Mouse (Mus musculus): Measurements from ENCODE around the gene Tshz2. TPM values are rescaled to one million over a fixed set of nuclear protein-coding genes. Genes with fewer than 3 reads are reported as not detected.
"Not testable (repeated sequence)": the region's sequence is repeated elsewhere in the genome, so short reads cannot be mapped to it uniquely, and the experiment has no call there.

Gene Tshz2
- polyA plus RNA-seq, 2 experiments, result 0.43 to 1.5 TPM

GRCm38 (mm10) chr2:169849541-169849940 lies 216.7 kb downstream of the Tshz2 start:
- Histone ChIP-seq H3K36me3 (replicated peaks; ENCODE audit: control insufficient read depth, insufficient read depth, low read depth) (no peaks in the 10 kb centered on the region), H3K9me3 (ENCODE audit: control insufficient read depth, low read length) (no peaks in the 10 kb centered on the region), H3K4me2 (ENCODE audit: low read depth) (no peak overlapping the region), H3K4me3 (ENCODE audit: insufficient read depth in 1 of 2, low read depth in 2 of 2, low read length in 2 of 2) (no peak overlapping the region), H3K4me1 (replicated peaks; ENCODE audit: control insufficient read depth in 2 of 2, insufficient read depth in 2 of 2, low read length in 1 of 2) (no peaks in the 10 kb centered on the region), H3K9ac (replicated peaks) (no peak overlapping the region), H3K27ac (no peak overlapping the region), H3K27me3 (ENCODE audit: control insufficient read depth, insufficient read depth, low read length) (no peaks in the 10 kb centered on the region)
- no peak for DNase-seq (ENCODE audit: low read depth in 3 of 3, low spot score in 3 of 3)
- ATAC-seq (ENCODE audit: insufficient read depth), result no peak
- no peak for TF ChIP-seq CTCF (IDR thresholded peaks at IDR 0.05; ENCODE audit: low read depth)
- no peak for TF ChIP-seq EP300 (IDR thresholded peaks at IDR 0.05; ENCODE audit: low read depth)
- WGBS (ENCODE audit: insufficient replicate concordance), result 52% methylated on average over 3 of the region's 3 CpGs

DNA sequence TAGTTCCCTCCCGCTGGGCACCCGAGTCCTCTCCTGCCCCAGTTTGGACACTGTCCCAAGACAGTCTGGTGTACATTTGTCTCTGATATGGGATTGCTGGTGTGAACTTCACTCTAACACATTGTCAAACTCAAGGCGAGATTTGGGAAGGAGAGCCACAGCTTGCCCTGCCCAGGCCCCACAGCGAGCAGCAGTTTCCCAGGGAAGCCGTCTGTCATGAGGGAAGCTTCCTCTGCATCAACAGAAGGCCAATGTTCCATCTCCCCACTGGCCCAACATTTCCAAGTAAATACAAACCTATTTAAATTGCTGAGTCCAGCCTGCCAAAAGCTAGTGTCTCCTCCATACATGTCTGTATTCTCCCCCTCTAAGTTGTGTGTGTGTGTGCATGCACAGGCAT lies 218.8 kb downstream of the Tshz2 start:
- H3K9ac ChIP-seq (replicated peaks), result no peak overlapping the region
- no peak overlapping the region for H3K27ac ChIP-seq
- no peaks in the 10 kb centered on the region for H3K4me1 ChIP-seq (replicated peaks; ENCODE audit: control insufficient read depth in 2 of 2, insufficient read depth in 2 of 2, low read length in 1 of 2)
- TF ChIP-seq CTCF (IDR thresholded peaks at IDR 0.05; ENCODE audit: low read depth) (no peak), EP300 (IDR thresholded peaks at IDR 0.05; ENCODE audit: low read depth) (no peak)
- no peak overlapping the region for H3K4me2 ChIP-seq (ENCODE audit: low read depth)
- ATAC-seq (ENCODE audit: insufficient read depth) (no peak), DNase-seq (ENCODE audit: low read depth in 3 of 3, low spot score in 3 of 3) (no peak)
- no peaks in the 10 kb centered on the region for H3K27me3 ChIP-seq (ENCODE audit: control insufficient read depth, insufficient read depth, low read length)
- WGBS (ENCODE audit: insufficient replicate concordance), result 57% methylated on average over 5 of the region's 5 CpGs
- H3K4me3 ChIP-seq (ENCODE audit: insufficient read depth in 1 of 2, low read depth in 2 of 2, low read length in 2 of 2), result no peak overlapping the region
- H3K9me3 ChIP-seq (ENCODE audit: control insufficient read depth, low read length), result no peaks in the 10 kb centered on the region
- no peaks in the 10 kb centered on the region for H3K36me3 ChIP-seq (replicated peaks; ENCODE audit: control insufficient read depth, insufficient read depth, low read depth)

DNA sequence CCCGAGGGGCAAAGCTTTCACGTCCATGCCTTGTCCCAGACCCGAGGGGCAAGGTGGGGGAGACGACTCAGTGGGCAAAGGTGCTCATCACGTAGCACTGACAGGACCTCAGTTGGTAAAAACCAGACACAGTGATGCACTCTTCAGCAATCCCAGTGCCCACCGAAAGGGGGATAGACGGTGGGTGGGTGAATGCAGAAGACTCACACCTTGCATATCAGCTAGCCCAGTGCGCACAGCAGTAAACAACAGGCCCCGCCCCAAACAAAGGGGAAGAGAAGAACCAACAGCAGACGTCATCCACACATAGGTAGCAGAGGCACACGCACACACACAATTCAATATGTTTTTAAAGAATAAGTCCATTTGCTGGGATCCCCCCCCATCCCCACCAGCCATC lies 221.7 kb downstream of the Tshz2 start:
- no peak overlapping the region for H3K9ac ChIP-seq (replicated peaks)
- no peaks in the 10 kb centered on the region for H3K4me1 ChIP-seq (replicated peaks; ENCODE audit: control insufficient read depth in 2 of 2, insufficient read depth in 2 of 2, low read length in 1 of 2)
- TF ChIP-seq CTCF (IDR thresholded peaks at IDR 0.05; ENCODE audit: low read depth) (no peak), EP300 (IDR thresholded peaks at IDR 0.05; ENCODE audit: low read depth) (no peak)
- H3K27me3 ChIP-seq (ENCODE audit: control insufficient read depth, insufficient read depth, low read length), result no peaks in the 10 kb centered on the region
- ATAC-seq (ENCODE audit: insufficient read depth) (no peak), DNase-seq (ENCODE audit: low read depth in 3 of 3, low spot score in 3 of 3) (no peak)
- H3K27ac ChIP-seq, result no peak overlapping the region
- WGBS (ENCODE audit: insufficient replicate concordance), result 67% methylated on average over 11 of the region's 11 CpGs
- no peaks in the 10 kb centered on the region for H3K36me3 ChIP-seq (replicated peaks; ENCODE audit: control insufficient read depth, insufficient read depth, low read depth)
- no peak overlapping the region for H3K4me3 ChIP-seq (ENCODE audit: insufficient read depth in 1 of 2, low read depth in 2 of 2, low read length in 2 of 2)
- H3K9me3 ChIP-seq (ENCODE audit: control insufficient read depth, low read length), result peaks cover 4% of the 10 kb centered on the region; the same call in 1 of the 2 replicates
- H3K4me2 ChIP-seq (ENCODE audit: low read depth), result no peak overlapping the region

GRCm38 (mm10) chr2:169857041-169857440 lies 224.2 kb downstream of the Tshz2 start:
- H3K27me3 ChIP-seq (ENCODE audit: control insufficient read depth, insufficient read depth, low read length); DNase-seq (ENCODE audit: low read depth in 3 of 3, low spot score in 3 of 3); ATAC-seq (ENCODE audit: insufficient read depth); H3K4me3 ChIP-seq (ENCODE audit: insufficient read depth in 1 of 2, low read depth in 2 of 2, low read length in 2 of 2); H3K9ac ChIP-seq (replicated peaks); H3K4me2 ChIP-seq (ENCODE audit: low read depth); H3K27ac ChIP-seq; H3K9me3 ChIP-seq (ENCODE audit: control insufficient read depth, low read length); H3K36me3 ChIP-seq (replicated peaks; ENCODE audit: control insufficient read depth, insufficient read depth, low read depth); H3K4me1 ChIP-seq (replicated peaks; ENCODE audit: control insufficient read depth in 2 of 2, insufficient read depth in 2 of 2, low read length in 1 of 2): not testable (repeated sequence)

DNA sequence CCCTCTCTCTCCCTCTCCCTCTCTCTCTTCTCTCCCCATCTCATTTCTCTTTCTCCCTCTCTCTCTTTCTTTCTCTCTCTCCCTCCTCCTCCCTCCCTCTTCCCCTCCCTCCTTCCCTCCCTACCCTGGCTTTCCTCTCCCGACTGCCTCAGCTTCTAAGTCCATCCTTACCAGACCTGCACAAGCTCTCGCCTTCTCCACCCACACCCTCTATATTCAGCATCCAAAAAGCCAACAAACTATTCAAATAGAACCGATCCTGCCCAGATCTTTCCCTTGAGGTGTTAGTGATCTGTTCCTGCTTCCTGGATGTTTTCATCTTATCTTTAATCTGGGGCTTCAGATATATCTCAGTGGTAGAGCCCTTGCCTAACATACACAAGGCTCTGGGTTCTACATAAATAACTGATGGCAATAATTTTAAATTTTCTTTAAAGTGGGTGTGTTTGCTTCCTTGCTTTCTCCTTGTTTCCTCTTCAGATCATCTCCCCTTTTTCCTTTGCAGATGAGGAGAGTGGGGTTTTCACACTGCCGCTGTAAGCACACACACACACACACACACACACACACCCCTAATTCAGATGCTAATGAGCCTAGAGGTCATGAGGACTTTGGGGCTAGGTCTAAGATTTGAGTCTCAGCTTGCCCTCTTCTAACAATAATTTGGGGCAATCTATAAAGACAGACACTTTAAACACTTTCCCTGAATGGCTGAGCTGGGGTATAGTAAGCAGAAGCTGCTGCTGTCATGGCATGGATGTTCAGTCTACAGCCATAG lies 226.5 kb downstream of the Tshz2 start:
- Histone ChIP-seq H3K4me2 (ENCODE audit: low read depth) (no peak overlapping the region), H3K4me3 (ENCODE audit: insufficient read depth in 1 of 2, low read depth in 2 of 2, low read length in 2 of 2) (no peak overlapping the region), H3K4me1 (replicated peaks; ENCODE audit: control insufficient read depth in 2 of 2, insufficient read depth in 2 of 2, low read length in 1 of 2) (no peaks in the 10 kb centered on the region), H3K27me3 (ENCODE audit: control insufficient read depth, insufficient read depth, low read length) (no peaks in the 10 kb centered on the region), H3K36me3 (replicated peaks; ENCODE audit: control insufficient read depth, insufficient read depth, low read depth) (no peaks in the 10 kb centered on the region), H3K9me3 (ENCODE audit: control insufficient read depth, low read length) (peaks cover 4% of the 10 kb centered on the region; the same call in 1 of the 2 replicates), H3K9ac (replicated peaks) (no peak overlapping the region), H3K27ac (no peak overlapping the region)
- no peak for TF ChIP-seq EP300 (IDR thresholded peaks at IDR 0.05; ENCODE audit: low read depth)
- no peak for TF ChIP-seq CTCF (IDR thresholded peaks at IDR 0.05; ENCODE audit: low read depth)
- ATAC-seq (ENCODE audit: insufficient read depth), result no peak
- WGBS (ENCODE audit: insufficient replicate concordance), result 53% methylated on average over 4 of the region's 4 CpGs
- DNase-seq (ENCODE audit: low read depth in 3 of 3, low spot score in 3 of 3), result no peak

All from liver, embryonic 14.5 days (tissue).